Mouse (Mus musculus): ENCODE measurements around the gene Sik3. TPM values are rescaled to one million over a fixed set of nuclear protein-coding genes. Genes with fewer than 3 reads are reported as not detected.
"Not testable (repeated sequence)": the region's sequence is repeated elsewhere in the genome, so short reads cannot be mapped to it uniquely, and the experiment has no call there.

Gene Sik3
- polyA plus RNA-seq, 2 experiments from 2014 or later = 12.8 to 16.0 TPM

DNA sequence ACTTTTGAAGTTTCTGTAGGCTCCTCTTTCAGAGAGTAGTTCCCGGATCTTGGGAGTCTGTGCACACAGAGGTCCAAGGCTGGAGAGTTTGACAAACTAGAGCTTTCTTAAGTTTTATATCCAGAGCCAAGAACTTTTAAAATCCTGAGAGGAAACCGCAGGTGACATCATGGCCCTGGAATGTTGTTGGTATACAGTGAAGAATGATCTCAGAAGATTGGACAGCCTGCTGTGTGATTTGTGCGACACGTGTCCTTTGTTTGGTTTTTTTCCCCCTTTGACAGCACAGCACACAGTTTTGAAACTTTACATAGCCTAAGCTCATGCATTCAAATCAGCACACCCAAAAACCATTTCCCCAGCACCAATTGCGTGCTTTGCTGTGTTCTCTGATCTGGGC is 99.6 kb downstream of the Sik3 start:
- no peak for ATAC-seq

DNA sequence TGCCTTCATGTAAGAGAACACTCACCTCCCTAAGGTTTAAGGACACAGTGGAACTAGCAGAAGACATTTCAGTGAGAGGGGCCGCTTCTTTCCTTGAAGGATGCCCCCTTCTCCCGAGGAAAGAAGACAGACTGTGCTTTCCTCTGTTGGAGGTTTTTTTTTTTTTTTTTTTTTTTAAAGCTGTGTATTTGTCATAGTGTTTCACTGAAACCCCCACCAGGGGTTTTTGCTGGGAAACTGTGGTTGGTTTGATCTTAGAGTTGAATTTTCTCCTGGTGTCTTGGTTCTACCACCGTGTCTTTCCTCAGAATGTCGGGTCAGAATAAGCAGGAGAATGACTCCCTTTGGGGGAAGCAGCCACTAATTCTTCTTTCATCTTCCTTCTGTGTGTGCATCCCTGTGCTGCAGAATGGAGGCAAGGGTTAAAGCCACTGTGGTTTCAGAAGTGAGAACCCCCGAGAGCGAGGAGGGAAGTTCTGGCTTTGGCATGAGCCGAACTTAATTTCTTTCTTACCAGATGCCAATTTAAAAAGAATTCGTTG is 106.3 kb downstream of the Sik3 start:
- ATAC-seq = peak; percentile 16

DNA sequence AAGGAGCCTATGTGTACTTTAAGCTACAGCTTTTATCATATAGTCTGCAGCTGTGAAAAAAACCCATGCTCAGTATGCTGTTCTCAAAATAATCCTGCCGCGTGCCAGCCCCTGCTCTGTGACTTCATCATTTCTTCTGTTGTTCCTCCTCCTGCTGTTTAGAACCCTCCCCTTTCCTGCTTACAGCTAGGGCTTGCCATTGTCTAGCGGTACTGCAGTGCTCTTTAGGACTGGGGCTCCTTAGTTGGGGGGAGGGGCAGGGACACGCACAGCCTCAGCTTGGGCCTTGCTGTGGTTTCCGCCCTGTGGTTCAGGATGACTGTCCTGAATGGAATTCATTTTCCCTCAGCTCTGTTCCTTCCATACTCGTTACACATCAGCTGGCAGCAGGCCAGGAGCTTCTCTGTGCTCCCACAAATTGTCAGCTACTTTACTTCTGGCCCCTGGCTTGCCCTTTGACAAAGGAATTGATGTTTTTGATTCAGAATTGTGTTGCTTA is 107.4 kb downstream of the Sik3 start:
- peak; percentile 92 for ATAC-seq

DNA sequence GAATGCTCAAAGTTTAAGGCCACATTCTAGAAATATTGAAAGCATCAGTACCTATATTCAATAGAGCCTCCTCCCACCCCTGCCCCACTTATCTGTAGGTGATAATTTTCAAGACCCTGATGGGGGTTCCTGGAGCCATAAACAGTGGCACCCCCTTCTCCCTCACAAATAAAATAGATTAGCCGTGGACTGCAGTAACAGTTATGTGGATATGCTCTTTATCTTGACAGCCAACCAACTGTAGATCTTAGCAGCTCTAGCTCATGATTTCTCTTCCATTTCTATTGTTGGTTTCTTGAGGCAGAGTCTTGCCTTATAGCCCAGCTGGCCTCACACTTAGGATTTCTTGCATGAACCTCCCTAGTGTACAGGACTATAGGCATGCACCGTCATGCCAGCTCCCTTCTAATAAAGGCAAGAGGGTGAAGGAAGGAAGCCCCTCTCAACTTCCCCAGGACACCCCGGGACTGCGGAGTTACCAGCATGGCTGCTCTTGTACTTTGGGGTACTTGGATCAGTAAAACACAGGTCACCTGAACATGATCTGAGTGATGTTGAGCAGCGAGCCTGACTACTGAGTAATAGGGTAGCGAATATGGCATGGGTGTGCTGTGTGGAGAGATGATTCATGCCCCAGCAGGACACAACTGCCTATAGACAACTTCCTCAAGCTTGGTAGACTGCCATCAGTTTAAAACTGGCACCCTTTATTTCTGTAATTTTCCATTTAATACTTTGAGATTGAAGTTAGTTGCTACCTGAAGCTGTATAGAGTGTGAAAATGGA is 108.0 kb downstream of the Sik3 start:
- no peak for ATAC-seq

- ATAC-seq = no peak
These were observed 108.9 kb downstream of the Sik3 start for GRCm38 (mm10) chr9:46121486-46121885.

GRCm38 (mm10) chr9:46122731-46123130 is 110.1 kb downstream of the Sik3 start:
- ATAC-seq = no peak

- ATAC-seq = no peak
These were observed 113.7 kb downstream of the Sik3 start for GRCm38 (mm10) chr9:46126295-46126694.

DNA sequence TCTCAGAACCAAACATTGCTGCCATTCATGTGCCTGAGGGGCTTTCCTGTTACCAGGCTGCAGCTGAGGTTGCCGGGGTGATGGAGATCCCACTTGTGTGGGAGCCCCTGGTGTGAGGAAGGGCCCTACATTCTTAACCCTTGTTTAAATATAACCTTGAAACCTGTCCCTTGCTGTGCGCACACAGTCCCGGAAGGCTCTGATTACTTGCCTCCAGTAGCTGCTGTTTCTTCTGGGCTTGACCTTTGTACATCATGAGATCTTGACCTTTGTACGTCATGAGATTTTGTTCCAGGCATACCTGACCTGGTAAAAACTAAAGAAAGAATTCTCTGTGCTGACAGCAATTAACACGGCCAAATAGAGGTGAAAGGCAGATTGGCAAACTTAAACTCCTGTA is 114.7 kb downstream of the Sik3 start:
- ATAC-seq = no peak

DNA sequence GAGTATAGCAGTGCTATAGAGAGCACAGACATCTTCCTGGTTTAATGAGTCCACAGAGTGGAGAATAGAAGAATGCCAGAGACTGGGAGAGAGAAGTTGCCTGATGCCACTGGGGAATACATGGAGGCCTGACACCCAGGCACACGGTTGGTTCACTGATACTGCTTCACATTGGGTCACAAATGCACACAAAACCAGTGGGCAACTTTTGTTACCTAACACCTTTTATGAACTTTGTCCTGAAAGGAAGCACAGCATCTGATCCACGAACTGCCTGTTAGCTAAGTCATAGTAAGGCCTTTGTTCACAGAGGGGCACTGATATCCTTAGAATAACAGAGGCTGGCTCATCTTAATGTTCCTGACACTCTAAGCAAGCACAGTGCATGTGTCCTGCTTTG is 116.6 kb downstream of the Sik3 start:
- ATAC-seq = no peak

- not testable (repeated sequence) for ATAC-seq
These were observed 120.2 kb downstream of the Sik3 start for GRCm38 (mm10) chr9:46132821-46133220.

DNA sequence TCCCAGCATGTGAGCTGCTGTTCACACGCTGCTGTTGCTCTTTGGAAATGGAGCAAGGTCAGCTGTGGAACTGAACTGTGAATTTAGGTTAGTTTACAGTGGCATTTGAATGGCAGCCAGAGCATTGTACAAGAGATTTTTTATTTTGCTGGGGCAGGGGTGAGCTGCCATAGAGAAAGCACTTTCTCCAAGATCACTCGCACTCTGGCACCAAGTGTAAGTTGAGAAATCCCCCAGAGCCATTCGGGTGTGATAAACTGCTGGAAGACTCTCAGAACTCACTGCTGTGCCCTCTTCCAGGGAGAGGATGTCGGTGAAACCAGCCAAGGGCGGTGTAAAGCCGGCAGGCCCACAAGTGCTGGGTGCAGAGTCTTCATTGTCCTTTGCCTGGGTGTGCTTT is 126.2 kb downstream of the Sik3 start:
- ATAC-seq = no peak

DNA sequence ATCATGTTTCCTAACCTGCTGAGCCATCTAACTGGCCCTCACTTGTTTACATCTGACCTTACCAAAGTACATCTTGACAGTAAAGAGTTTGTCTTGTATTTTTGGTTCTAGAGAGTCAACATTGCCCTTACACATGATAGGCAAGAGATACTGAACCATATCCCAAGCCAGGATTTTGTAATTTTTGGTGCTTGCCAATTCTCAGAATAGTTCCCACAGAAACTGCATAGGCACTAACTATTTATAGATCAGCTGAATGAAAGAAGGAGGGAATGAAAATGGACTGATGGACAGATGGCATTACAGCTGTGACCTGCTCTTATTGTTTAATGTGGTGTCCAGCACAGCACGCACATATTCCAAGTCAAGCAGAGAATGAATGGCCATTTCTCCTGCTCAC is 128.2 kb downstream of the Sik3 start:
- ATAC-seq = no peak

GRCm38 (mm10) chr9:46142031-46142430 is 129.4 kb downstream of the Sik3 start:
- no peak for ATAC-seq

DNA sequence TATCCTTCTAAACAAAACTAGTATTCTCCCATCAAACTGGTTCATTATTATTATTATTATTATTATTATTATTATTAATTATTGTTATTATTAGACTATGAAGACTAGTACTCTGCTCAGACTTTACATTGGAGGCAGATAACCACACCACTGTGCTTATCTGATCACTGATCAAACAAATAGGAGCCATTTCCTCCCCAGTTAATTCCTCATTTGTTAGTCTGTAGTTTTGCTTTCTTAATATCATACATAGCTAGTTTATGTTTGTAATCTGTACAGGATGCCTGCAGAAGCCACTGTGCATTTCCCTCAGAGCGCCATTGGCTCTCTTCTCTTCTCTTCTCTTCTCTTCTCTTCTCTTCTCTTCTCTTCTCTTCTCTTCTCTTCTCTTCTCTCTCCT is 129.9 kb downstream of the Sik3 start:
- peak; percentile 82 for ATAC-seq

GRCm38 (mm10) chr9:46144976-46145375 is 132.4 kb downstream of the Sik3 start:
- peak; percentile 18 for ATAC-seq

DNA sequence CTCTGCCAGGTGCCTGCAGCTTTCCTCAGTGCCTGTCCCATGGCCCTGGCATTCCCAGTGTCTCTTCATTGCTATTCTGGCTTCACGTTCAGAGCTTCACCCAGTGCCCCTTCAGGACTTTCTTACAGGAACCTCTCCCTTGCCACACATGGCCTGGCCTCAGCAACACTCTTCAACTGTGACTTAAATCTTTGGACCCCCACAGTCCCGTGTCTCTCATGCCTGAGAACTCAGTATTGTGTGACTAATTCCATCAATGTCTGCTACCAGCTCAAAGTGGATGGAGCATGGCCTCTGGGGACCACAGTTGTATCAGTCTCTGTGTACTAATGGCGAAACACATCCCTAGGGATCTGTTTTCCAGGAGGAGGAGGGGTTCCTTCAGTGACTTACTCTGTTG is 133.8 kb downstream of the Sik3 start:
- ATAC-seq = no peak

GRCm38 (mm10) chr9:46148723-46149122 is 136.1 kb downstream of the Sik3 start:
- ATAC-seq = no peak

GRCm38 (mm10) chr9:46149392-46149791 is 136.8 kb downstream of the Sik3 start:
- peak; percentile 50 for ATAC-seq

GRCm38 (mm10) chr9:46150116-46150515 is 137.5 kb downstream of the Sik3 start:
- peak; percentile 35 for ATAC-seq

GRCm38 (mm10) chr9:46150890-46151703 is 138.5 kb downstream of the Sik3 start:
- ATAC-seq = no peak

DNA sequence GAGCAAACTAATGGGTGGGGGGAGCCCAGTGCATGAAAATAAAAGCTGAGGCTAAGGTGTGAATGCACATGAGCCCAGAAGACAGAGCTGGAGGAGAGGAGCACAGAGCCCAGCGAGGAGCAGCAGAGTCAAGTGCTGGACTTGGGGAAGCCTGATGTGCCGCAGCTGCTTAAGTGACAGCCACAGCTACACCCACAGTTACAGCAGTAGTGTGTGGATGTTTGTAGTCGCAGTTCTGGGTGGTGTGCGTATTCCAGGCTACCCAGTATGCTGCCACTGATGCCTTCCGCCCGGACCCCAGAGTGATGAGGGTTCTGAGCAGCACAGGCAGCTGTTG is 139.1 kb downstream of the Sik3 start:
- ATAC-seq = no peak

- no peak for ATAC-seq
These were observed 139.7 kb downstream of the Sik3 start for GRCm38 (mm10) chr9:46152067-46153015.

All from CD4-positive, CD25-positive, alpha-beta regulatory T cell, adult 4 months (primary cell).